Mouse (Mus musculus): Measurements from ENCODE around the gene Tdp1. TPM values are rescaled to one million over a fixed set of nuclear protein-coding genes. Genes with fewer than 3 reads are reported as not detected.

Gene Tdp1
- polyA plus RNA-seq, 1 experiment from 2014 or later: 76.2 TPM

- Histone ChIP-seq H3K4me2 (ENCODE audit: low read depth) (no peak overlapping the region), H3K9ac (ENCODE audit: low read length) (no peak overlapping the region), H3K27me3 (ENCODE audit: control insufficient read depth, insufficient read depth, low read length) (no peaks in the 10 kb centered on the region), H3K36me3 (ENCODE audit: control insufficient read depth, insufficient read depth, low read length) (no peaks in the 10 kb centered on the region), H3K27ac (ENCODE audit: low read depth, low read length) (no peak overlapping the region), H3K9me3 (ENCODE audit: control insufficient read depth, low read length) (no peaks in the 10 kb centered on the region), H3K4me1 (ENCODE audit: control insufficient read depth, insufficient read depth, low read length) (no peaks in the 10 kb centered on the region), H3K4me3 (ENCODE audit: low read depth, low read length) (no peak overlapping the region)
- ATAC-seq (ENCODE audit: insufficient read depth, low FRiP score, low TSS enrichment): no peak
- no peak for DNase-seq (ENCODE audit: low spot score)
- WGBS: 92% methylated on average over 3 of the region's 3 CpGs
Observed at GRCm38 (mm10) chr12:99933630-99934029, 49.3 kb downstream of the Tdp1 start.

- no peaks in the 10 kb centered on the region for H3K9me3 ChIP-seq (ENCODE audit: control insufficient read depth, low read length)
- no peak overlapping the region for H3K9ac ChIP-seq (ENCODE audit: low read length)
- H3K4me2 ChIP-seq (ENCODE audit: low read depth): no peak overlapping the region
- H3K4me1 ChIP-seq (ENCODE audit: control insufficient read depth, insufficient read depth, low read length): no peaks in the 10 kb centered on the region
- H3K4me3 ChIP-seq (ENCODE audit: low read depth, low read length): no peak overlapping the region
- H3K36me3 ChIP-seq (ENCODE audit: control insufficient read depth, insufficient read depth, low read length): no peaks in the 10 kb centered on the region
- H3K27me3 ChIP-seq (ENCODE audit: control insufficient read depth, insufficient read depth, low read length): no peaks in the 10 kb centered on the region
- 92% methylated on average over 8 of the region's 8 CpGs for WGBS
- DNase-seq (ENCODE audit: low spot score) (no peak), ATAC-seq (ENCODE audit: insufficient read depth, low FRiP score, low TSS enrichment) (no peak)
- no peak overlapping the region for H3K27ac ChIP-seq (ENCODE audit: low read depth, low read length)
Observed at GRCm38 (mm10) chr12:99935403-99935802, 51.1 kb downstream of the Tdp1 start.

GRCm38 (mm10) chr12:99938476-99938875, 54.2 kb downstream of the Tdp1 start:
- 82% methylated on average over 4 of the region's 4 CpGs for whole genome bisulfite sequencing
- DNase-seq (ENCODE audit: low spot score) (no peak), ATAC-seq (ENCODE audit: insufficient read depth, low FRiP score, low TSS enrichment) (no peak)
- Histone ChIP-seq H3K27ac (ENCODE audit: low read depth, low read length) (no peak overlapping the region), H3K9me3 (ENCODE audit: control insufficient read depth, low read length) (no peaks in the 10 kb centered on the region), H3K9ac (ENCODE audit: low read length) (no peak overlapping the region), H3K4me2 (ENCODE audit: low read depth) (no peak overlapping the region), H3K4me1 (ENCODE audit: control insufficient read depth, insufficient read depth, low read length) (no peaks in the 10 kb centered on the region), H3K36me3 (ENCODE audit: control insufficient read depth, insufficient read depth, low read length) (no peaks in the 10 kb centered on the region), H3K4me3 (ENCODE audit: low read depth, low read length) (no peak overlapping the region), H3K27me3 (ENCODE audit: control insufficient read depth, insufficient read depth, low read length) (no peaks in the 10 kb centered on the region)

GRCm38 (mm10) chr12:99939179-99939578, 54.9 kb downstream of the Tdp1 start:
- ATAC-seq (ENCODE audit: insufficient read depth, low FRiP score, low TSS enrichment) (no peak), DNase-seq (ENCODE audit: low spot score) (no peak)
- Histone ChIP-seq H3K4me3 (ENCODE audit: low read depth, low read length) (no peak overlapping the region), H3K9me3 (ENCODE audit: control insufficient read depth, low read length) (no peaks in the 10 kb centered on the region), H3K4me2 (ENCODE audit: low read depth) (no peak overlapping the region), H3K27me3 (ENCODE audit: control insufficient read depth, insufficient read depth, low read length) (no peaks in the 10 kb centered on the region), H3K27ac (ENCODE audit: low read depth, low read length) (no peak overlapping the region), H3K36me3 (ENCODE audit: control insufficient read depth, insufficient read depth, low read length) (no peaks in the 10 kb centered on the region), H3K9ac (ENCODE audit: low read length) (no peak overlapping the region), H3K4me1 (ENCODE audit: control insufficient read depth, insufficient read depth, low read length) (no peaks in the 10 kb centered on the region)
- WGBS: 85% methylated on average over 6 of the region's 6 CpGs

GRCm38 (mm10) chr12:99940704-99941103, 56.4 kb downstream of the Tdp1 start:
- Histone ChIP-seq H3K9ac (ENCODE audit: low read length) (no peak overlapping the region), H3K27me3 (ENCODE audit: control insufficient read depth, insufficient read depth, low read length) (no peaks in the 10 kb centered on the region), H3K36me3 (ENCODE audit: control insufficient read depth, insufficient read depth, low read length) (0 out of 2 replicates have a peak, but pooled peaks cover 3% of the 10 kb centered on the region), H3K27ac (ENCODE audit: low read depth, low read length) (no peak overlapping the region), H3K4me2 (ENCODE audit: low read depth) (no peak overlapping the region), H3K4me1 (ENCODE audit: control insufficient read depth, insufficient read depth, low read length) (no peaks in the 10 kb centered on the region), H3K4me3 (ENCODE audit: low read depth, low read length) (no peak overlapping the region), H3K9me3 (ENCODE audit: control insufficient read depth, low read length) (no peaks in the 10 kb centered on the region)
- ATAC-seq (ENCODE audit: insufficient read depth, low FRiP score, low TSS enrichment): no peak; the same call in 1 of the 2 replicates
- 83% methylated on average over 7 of the region's 7 CpGs for WGBS
- no peak for DNase-seq (ENCODE audit: low spot score)

GRCm38 (mm10) chr12:99942441-99942840, 58.1 kb downstream of the Tdp1 start:
- 0 out of 2 replicates have a peak, but pooled peaks cover 3% of the 10 kb centered on the region for H3K36me3 ChIP-seq (ENCODE audit: control insufficient read depth, insufficient read depth, low read length)
- H3K4me3 ChIP-seq (ENCODE audit: low read depth, low read length): no peak overlapping the region
- no peaks in the 10 kb centered on the region for H3K4me1 ChIP-seq (ENCODE audit: control insufficient read depth, insufficient read depth, low read length)
- no peaks in the 10 kb centered on the region for H3K27me3 ChIP-seq (ENCODE audit: control insufficient read depth, insufficient read depth, low read length)
- no peak overlapping the region for H3K27ac ChIP-seq (ENCODE audit: low read depth, low read length)
- WGBS: 88% methylated on average over 8 of the region's 8 CpGs
- DNase-seq (ENCODE audit: low spot score) (no peak), ATAC-seq (ENCODE audit: insufficient read depth, low FRiP score, low TSS enrichment) (no peak)
- H3K9ac ChIP-seq (ENCODE audit: low read length): no peak overlapping the region
- no peaks in the 10 kb centered on the region for H3K9me3 ChIP-seq (ENCODE audit: control insufficient read depth, low read length)
- no peak overlapping the region for H3K4me2 ChIP-seq (ENCODE audit: low read depth)

GRCm38 (mm10) chr12:99952928-99953327, 68.6 kb downstream of the Tdp1 start:
- ATAC-seq (ENCODE audit: insufficient read depth, low FRiP score, low TSS enrichment): no peak
- no peak overlapping the region for H3K9ac ChIP-seq (ENCODE audit: low read length)
- peak; percentile 66 for DNase-seq (ENCODE audit: low spot score)
- no peak overlapping the region for H3K4me3 ChIP-seq (ENCODE audit: low read depth, low read length)
- 53% methylated on average over 7 of the region's 7 CpGs for WGBS
- H3K4me1 ChIP-seq (ENCODE audit: control insufficient read depth, insufficient read depth, low read length): no peaks in the 10 kb centered on the region
- H3K27me3 ChIP-seq (ENCODE audit: control insufficient read depth, insufficient read depth, low read length): no peaks in the 10 kb centered on the region
- no peak overlapping the region for H3K4me2 ChIP-seq (ENCODE audit: low read depth)
- H3K36me3 ChIP-seq (ENCODE audit: control insufficient read depth, insufficient read depth, low read length): no peaks in the 10 kb centered on the region
- no peaks in the 10 kb centered on the region for H3K9me3 ChIP-seq (ENCODE audit: control insufficient read depth, low read length)
- no peak overlapping the region for H3K27ac ChIP-seq (ENCODE audit: low read depth, low read length)

- H3K27ac ChIP-seq (ENCODE audit: low read depth, low read length): no peak overlapping the region
- H3K36me3 ChIP-seq (ENCODE audit: control insufficient read depth, insufficient read depth, low read length): no peaks in the 10 kb centered on the region
- H3K27me3 ChIP-seq (ENCODE audit: control insufficient read depth, insufficient read depth, low read length): no peaks in the 10 kb centered on the region
- no peaks in the 10 kb centered on the region for H3K9me3 ChIP-seq (ENCODE audit: control insufficient read depth, low read length)
- no peak overlapping the region for H3K4me2 ChIP-seq (ENCODE audit: low read depth)
- no peaks in the 10 kb centered on the region for H3K4me1 ChIP-seq (ENCODE audit: control insufficient read depth, insufficient read depth, low read length)
- H3K4me3 ChIP-seq (ENCODE audit: low read depth, low read length): no peak overlapping the region
- ATAC-seq (ENCODE audit: insufficient read depth, low FRiP score, low TSS enrichment): no peak
- DNase-seq (ENCODE audit: low spot score): no peak
- H3K9ac ChIP-seq (ENCODE audit: low read length): no peak overlapping the region
- 86% methylated on average over 7 of the region's 7 CpGs for WGBS
Observed at GRCm38 (mm10) chr12:99956411-99956810, 72.1 kb downstream of the Tdp1 start.

- no peak overlapping the region for H3K4me2 ChIP-seq (ENCODE audit: low read depth)
- no peaks in the 10 kb centered on the region for H3K4me1 ChIP-seq (ENCODE audit: control insufficient read depth, insufficient read depth, low read length)
- no peaks in the 10 kb centered on the region for H3K36me3 ChIP-seq (ENCODE audit: control insufficient read depth, insufficient read depth, low read length)
- no peak for DNase-seq (ENCODE audit: low spot score)
- H3K4me3 ChIP-seq (ENCODE audit: low read depth, low read length): no peak overlapping the region
- ATAC-seq (ENCODE audit: insufficient read depth, low FRiP score, low TSS enrichment): no peak; the same call in 1 of the 2 replicates
- H3K27ac ChIP-seq (ENCODE audit: low read depth, low read length): no peak overlapping the region
- no peak overlapping the region for H3K9ac ChIP-seq (ENCODE audit: low read length)
- H3K27me3 ChIP-seq (ENCODE audit: control insufficient read depth, insufficient read depth, low read length): no peaks in the 10 kb centered on the region
- no peaks in the 10 kb centered on the region for H3K9me3 ChIP-seq (ENCODE audit: control insufficient read depth, low read length)
- 52% methylated on average over 9 of the region's 9 CpGs for WGBS
Observed at GRCm38 (mm10) chr12:99958068-99959060, 74.0 kb downstream of the Tdp1 start.

All from neural tube, embryonic 11.5 days (tissue).